Mouse (Mus musculus): ENCODE data around the gene Ddr1.

Ddr1 gene

DNA sequence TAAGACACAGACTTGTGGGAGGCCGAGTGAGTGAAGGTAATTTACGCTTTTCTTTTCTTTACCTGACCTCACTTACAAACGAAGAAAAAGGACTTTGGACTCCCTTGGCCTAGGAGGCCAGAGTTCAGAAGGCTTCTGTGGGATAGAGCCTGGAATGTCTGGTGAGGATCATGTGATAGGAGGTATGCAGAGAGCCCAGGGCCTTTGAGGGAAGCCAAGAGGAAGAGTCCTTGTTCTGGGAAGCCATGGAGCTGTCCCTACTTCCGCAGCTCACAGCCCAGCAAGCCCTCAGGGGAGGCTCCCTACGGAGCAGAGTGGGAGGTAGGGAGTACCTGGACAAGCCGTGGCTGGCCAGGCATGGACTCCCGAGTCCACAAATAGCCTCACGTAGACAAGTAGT, 17.3 kb upstream of the Ddr1 start:
- DNase-seq (ENCODE audit: low spot score in 2 of 2) = no peak

DNA sequence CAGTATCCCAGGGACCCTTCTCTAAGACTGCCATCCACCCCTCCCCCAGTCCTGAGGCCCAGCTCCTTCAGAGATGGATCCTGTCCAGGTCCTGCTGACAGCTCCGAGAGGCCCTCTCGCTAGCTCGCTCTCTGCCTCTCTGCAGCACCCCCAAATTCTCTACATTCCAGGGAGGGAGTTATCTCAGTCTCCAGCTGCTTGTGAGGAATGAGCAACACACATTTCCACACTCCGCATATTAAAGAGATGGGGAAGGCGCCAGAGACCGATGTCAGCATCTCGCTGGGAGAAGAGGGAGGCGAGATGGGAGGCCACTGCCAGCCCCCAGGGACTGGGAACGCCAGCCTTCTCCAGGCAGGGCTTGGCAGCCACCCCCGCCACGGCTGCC, 15.9 kb upstream of the Ddr1 start:
- peak in 1 of 2 experiments; percentile 67 for DNase-seq (ENCODE audit: low spot score in 2 of 2)

DNA sequence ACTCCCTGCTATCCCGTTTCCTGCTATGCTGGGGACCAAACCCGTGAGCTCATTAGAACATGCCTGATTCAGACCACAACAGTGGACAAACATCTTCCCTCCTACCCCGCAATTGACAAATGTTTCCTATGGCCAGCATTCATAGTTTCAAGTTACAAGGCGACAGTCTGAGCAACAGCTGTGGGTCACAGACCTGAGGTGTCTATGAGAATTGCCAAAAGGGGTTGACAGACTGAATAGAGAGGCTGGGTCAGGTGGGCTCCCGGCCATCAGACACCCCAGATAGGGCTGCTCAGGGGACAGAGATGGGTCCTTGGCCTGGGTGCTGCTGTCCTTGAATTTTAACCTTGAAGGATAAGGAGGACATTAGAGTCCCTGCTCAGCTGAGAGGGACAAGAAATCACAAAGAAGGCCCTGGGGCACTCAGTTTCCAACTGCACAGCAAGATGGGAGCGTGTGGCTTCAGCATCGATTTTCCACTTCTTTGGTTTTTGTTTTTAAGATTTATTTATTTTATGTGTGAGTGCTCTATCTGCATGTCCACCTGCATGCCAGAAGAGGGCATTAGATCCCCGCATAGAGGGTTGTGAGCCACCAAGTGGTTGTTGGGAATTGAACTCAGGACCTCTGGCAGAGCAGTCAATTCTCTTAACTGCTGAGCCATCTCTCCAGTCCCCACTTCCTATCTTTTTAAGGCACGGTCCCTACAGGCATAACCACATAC, 15.4 kb upstream of the Ddr1 start:
- DNase-seq (ENCODE audit: low spot score in 2 of 2) = no peak

DNA sequence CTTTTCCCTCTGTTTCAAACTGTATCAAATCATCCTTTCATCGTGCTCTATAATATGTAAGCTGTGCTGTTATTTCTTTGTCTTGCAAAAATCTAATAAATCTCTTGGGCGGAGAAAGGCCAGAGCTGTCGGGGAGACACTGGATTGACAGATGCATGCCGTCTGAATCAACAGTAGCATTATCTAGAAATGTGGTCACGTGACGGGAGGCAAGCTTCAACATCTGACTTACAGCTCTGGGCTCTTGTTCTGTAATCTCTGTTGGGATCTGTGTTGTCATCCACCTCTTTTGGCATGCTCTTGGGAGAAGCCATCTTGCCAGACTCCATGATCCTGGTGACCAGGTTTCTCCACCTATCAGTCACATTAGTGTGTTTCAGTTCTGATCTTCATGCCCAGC, 12.7 kb upstream of the Ddr1 start:
- no peak for DNase-seq (ENCODE audit: low spot score in 2 of 2)

DNA sequence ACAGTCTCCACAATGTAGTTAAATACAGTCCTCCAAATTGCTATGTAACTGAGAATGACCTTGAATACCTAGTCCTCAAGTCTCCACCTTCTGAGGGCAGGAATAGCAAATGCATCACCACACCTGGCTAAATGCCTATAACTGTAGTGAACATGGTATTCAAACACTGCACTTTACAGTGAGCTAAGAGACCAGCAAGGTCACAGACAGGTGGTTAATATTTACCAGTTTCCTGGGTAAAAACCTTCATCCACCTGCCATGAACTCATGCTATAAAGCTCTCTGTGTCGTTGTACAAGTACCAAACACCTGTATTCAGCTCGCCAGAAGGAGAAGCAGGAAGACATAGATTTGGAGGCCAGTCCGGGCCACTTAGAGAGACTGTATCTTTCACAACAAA, 11.7 kb upstream of the Ddr1 start:
- no peak for DNase-seq (ENCODE audit: low spot score in 2 of 2)

DNA sequence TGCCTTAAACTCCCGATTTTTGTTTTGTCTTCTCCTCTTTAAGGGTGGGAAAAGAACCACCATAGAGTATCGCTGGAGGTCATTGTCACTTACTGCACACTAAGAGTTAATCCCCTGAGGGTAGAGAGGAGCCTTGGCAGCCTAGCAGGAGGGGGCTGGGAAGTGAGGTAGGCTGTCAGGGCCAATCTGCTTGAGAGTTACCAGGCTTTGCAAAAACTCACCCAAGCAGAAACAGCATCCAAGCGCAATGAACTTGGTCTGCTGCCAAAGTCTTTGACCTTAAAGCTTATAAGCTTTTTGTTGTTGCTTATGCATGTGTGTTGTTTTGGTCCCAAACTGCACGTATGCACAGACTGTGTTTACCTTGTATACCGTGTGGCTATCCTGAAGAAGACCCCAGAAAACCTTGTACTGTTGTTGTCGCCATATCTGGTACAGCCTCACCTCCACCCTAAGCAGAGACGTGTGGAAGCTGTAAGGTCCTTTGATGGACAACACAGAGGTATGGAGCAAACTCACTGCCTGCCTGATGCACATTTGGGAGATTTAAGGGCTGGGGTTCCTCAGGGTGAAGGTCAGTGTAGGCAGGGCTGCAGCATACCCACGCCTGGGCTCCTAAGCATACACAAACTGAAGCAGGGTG, 6.4 kb upstream of the Ddr1 start:
- DNase-seq (ENCODE audit: low spot score in 2 of 2) = no peak

DNA sequence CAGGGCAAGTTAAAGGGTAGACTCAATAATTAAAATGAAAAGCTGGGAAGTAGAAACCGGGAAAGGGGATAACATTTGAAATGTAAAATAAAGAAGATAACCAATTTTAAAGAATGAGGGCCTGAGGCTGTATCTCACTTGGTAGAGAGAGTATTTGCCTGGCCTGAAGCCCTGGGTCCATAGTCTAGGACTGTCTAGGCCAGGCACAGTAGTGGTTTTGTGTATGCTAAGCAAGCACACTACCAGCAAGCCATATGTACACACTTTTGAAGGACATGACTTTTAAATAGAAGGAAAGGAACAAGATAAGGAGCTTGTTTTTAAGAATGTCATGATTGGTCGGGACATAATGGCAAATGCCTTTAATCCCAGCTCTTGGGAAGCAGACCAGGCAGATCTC, 4.2 kb upstream of the Ddr1 start:
- no peak for DNase-seq (ENCODE audit: low spot score in 2 of 2)

DNA sequence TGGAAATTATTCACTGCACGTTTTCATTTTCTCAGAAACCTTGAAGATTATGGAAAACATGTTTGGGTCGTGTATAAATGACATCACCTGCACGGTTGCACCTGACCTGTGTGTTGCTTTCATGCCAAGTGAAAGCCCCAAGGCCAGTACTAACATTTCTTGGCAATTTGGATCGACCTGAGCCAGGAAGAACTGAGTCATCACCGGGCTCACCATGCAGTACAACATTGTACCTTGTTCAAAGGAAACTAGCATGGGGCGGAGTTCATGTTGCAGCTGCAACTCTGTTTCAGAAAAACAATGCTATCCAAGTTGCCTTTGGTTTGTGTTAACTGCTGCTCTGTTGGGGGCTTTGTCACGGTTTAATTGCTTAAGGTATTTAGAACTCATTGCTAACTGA, 3.5 kb upstream of the Ddr1 start:
- no peak for DNase-seq (ENCODE audit: low spot score in 2 of 2)

DNA sequence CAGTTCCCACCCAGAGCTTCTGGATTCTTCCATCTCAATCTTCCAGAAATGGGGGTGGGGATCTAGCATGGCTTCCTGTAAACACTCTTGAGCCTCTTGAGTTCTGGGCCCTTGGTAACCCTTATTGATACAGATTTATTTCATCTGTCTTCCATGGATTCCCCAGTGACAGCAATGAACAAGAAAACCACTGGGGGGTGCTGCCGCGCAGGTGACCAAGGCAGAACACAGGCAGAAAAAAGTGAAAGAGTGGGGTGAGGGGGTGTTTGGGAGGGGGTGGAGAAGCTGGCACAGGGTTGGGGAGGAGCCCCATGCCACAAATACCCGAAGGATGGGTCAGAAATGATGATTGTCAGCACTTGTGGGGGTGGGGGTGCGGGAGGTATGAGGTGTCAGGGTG, 1.4 kb upstream of the Ddr1 start:
- no peak for DNase-seq (ENCODE audit: low spot score in 2 of 2)

DNA sequence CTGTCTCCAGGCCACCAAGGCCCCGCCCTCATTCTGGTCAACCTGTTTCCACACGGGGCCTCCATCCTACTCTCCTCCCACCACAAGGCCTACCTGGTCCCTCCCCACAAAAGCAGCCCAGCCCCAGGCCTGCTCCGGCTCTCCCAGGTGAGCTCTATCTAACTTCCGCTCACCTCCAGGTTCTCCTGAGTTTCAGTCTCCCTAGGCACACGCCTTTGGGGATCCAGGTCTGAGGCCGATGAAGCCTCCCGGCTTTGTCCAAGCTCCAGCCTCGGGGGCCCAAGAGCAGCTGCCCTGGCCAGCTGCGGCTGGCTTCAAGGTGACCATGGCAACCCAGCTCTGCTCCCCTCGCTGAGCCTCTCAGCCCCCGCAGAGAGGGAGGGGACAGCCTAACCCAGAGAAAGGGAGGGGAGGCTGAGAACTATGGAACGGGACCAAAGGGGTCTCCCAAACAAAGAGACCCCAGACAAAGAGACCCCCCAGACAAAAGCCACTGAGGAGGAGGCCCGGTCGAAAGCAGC, 610 bp downstream of the Ddr1 start:
- DNase-seq (ENCODE audit: low spot score in 2 of 2) = no peak

DNA sequence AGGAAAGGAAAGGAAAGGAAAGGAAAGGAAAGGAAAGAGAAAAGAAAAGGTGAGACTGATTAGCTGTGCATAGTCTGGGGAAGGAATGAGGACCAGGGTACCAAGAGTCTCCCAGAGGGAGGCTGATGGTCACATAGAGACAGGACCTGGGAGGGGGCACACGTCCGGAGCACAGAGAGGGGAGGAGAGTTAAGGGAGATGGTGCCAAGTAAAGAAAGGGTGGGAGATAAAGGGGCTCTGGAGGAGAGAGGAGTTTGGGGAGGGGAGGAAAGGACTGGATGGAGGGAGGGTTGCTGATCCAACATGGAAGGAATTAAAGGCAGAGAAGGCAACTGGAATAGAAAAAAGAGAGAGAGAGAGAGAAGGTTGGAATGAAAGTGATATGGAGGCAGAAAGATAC, 1.4 kb downstream of the Ddr1 start:
- no peak for DNase-seq (ENCODE audit: low spot score in 2 of 2)

DNA sequence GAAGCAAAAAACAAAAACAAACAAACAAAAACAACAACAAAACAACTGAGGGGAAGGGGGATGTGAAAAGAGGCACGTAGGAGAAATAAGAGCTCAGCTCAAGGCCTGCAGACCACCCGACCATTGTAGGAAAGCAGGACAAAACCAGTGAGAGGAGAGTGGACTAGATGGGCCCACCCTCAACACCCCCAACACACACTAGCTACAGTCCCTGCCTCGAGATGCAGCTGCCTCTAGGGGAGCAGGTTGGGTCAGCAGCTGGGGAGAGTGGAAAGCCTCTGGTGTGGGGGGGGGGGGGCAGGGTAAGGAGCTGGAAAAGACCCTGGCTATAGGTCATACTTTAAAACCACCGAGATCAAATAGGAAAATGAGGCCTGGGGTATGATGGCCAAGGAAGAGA, 1.8 kb downstream of the Ddr1 start:
- no peak for DNase-seq (ENCODE audit: low spot score in 2 of 2)

DNA sequence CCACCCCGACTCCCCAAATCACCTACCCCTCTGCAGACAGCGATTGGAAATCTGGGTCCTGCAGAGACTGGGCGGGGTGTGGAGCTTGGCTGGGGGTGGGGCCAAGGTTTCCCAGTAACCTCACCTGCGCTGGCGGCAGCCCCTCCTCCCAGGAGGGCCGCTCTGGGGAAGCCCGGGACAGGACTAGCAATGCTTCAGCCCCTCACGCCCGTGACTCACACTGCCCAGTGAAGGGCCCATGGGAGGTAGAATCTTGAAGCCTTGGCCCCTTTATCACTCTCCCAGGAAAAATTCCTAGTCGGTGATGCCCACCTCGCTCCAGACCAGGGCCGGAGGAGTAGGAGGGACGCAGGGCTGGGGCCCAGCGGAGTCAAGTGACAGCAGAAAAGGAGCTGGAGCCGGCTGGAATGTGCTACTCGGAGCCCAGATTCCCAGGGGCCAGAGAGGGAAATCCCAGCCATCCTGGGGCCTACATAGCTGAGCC, 2.4 kb downstream of the Ddr1 start:
- DNase-seq (ENCODE audit: low spot score in 2 of 2) = peak in 1 of 2 experiments; percentile 52

DNA sequence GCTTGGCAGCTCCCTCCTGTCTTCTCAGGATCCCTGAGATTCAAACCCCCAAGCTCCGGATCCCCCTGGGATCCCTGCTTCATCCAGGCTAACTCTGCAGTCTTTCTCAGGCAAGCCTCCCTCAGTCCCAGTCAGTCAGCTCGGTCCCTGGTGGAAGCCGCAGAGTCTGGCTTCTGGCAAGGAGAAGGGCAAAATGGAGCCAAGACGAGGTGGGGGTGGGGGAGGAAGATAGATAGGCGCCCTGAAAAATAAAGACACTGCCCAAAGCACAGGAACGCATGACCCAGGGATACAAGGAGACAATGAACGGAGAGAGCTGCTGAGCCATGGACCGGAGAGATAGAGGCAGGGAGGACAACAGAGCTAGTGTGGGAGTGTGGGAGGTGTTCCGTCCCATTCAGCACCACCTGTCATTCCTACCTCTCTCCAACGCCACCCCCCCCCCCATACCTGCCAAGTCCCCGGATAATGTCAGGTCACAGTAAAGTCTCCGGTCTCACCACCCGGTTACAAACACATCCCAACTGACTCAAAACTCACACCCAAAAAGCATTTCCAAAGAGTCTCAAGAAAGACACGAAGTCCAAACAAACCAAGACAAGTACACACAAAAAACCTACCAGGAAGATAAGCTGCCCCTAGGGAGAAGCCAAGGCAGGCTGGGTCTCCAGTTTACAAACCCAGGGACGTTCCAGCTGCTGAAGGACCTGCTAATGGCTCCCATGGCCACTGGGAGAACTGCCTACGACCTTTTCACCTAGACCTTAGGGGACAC, 3.0 kb downstream of the Ddr1 start:
- DNase-seq (ENCODE audit: low spot score in 2 of 2) = no peak

DNA sequence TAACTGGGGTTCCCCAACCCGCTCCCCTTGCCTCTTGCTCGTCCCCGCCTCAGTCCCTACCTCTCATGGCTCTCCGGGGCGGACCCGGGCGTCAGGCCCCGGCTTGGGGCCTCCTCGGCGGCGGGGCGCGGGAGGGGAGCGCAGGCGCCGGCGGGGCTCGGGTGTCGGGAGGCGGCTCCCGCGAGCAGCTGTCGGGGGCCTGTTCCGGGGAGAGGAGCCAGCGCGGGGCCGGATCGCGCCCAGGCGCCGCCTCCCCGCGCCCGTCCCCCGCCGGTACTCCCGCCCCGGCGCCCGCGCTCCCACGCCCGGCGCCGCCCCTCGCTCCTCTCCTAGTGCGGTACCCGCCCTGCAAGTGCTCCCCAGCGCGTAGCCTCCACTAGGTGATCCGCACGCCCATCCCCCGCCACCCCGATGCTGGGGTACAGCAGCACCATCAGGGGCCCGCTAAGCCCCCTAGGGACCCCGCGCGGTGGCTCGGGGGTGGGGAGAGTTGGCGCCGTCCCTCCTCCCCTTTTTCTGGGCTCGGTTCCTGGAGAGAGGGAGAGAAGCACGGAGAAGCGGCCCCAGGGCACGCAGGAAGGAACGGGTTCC, 4.0 kb downstream of the Ddr1 start:
- peak; percentile 83 to 89 for DNase-seq (ENCODE audit: low spot score in 2 of 2)

DNA sequence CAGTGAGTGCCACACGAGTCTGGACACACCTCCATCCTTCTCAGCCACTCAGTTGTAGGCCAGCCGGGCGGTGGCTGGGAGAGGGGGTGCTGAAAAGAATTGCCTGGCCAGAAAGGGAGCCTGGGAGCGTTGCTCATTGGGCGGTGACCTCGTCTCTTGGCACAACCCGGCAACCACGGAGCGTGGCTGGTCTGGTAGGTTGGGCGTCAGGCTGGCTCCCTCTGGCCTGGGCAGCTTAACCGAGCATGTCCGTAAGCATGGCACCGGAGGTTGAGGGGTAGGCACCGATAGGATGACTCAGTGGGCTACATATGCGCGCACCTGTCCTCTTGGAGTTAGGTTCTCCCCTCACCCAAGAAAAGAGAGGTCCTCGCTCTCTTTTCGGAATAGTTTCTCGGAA, 4.5 kb downstream of the Ddr1 start:
- peak; percentile 79 to 80 for DNase-seq (ENCODE audit: low spot score in 2 of 2)

DNA sequence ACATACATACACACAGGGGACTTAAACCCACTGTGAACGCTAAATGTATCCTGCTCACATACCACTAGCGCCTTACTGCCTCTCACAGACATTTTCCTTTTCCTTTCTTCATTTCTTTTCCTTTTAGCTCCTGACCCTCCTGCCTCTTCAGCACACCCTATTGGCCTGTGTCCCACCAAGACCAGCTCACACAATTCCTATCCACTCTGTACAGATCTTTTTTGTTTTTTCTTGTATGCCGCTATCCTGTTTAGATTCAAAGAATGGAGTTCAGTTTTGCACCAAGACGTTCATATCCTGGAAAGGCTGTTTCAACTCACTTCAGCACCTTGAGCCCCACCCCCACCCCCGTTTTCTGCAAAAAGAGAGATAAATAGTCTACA, 5.9 kb downstream of the Ddr1 start:
- no peak for DNase-seq (ENCODE audit: low spot score in 2 of 2)

DNA sequence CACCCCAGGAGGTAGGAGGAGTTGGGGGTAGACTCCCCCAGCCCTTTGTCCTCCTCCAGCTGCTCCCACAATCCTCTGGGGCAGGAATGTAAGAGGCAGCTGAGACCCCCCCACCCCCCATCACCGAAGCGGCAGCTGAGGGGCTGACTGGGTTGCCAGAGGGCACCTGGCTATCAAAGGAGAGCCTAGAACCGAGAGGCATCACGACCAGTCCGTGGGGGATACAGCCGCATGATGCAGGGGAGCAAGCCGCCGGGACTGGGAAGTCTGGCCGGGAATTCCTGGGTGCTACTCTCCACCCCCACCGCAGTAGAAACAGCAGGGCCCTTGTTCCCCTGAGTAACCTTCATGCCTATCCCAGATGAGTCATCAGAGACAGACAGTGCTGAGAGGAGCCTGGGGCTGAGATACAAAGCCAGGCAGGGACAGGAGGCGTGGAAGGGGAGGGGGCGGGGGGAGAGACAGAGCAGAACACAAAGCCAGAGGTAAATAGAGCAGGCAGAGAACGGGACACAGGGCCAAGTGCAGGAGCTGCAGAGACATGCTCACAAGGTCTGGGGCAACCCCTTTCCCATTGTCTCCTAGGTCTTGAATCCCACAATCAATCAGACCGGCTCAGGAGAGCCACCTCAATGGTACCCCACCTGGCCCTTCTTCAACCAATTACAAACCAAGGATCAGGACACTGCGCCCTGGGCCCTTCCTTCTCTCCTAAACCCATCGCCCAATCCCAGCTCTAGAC, 6.5 kb downstream of the Ddr1 start:
- no peak for DNase-seq (ENCODE audit: low spot score in 2 of 2)

DNA sequence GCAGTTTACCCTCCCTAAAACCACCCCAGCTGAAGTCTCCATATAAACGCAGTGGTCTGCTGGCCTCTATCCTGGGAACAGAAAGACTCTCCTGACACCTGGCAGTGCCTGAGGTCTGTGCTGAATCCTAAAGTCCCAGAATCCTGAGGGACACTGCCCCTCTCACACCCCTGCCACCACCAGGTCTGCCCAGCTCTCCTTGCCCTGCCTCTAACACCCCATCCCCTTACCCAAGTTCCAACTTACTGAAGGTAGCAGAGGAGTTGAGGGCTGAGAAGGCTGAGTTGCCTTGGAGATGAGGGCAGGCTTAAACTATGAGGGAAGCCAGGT, 7.0 kb downstream of the Ddr1 start:
- no peak for DNase-seq (ENCODE audit: low spot score in 2 of 2)

DNA sequence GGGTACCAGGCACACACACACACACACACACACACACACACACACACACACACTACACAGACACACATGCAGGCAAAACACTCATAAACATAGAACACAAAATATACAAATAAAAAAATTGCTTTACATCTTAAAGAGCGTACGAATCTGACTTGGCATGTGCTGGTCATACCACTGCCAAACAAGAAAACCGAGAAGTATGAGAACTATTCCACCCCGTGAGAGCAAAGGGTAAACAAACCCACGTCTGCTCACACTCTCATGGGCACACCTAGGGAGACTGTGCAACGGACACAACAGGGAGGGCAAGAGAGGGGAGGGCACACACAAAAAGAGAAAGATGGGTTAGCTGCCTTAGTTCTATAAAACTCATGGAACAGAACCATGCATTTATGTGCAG, 7.7 kb downstream of the Ddr1 start:
- DNase-seq (ENCODE audit: low spot score in 2 of 2) = no peak

DNA sequence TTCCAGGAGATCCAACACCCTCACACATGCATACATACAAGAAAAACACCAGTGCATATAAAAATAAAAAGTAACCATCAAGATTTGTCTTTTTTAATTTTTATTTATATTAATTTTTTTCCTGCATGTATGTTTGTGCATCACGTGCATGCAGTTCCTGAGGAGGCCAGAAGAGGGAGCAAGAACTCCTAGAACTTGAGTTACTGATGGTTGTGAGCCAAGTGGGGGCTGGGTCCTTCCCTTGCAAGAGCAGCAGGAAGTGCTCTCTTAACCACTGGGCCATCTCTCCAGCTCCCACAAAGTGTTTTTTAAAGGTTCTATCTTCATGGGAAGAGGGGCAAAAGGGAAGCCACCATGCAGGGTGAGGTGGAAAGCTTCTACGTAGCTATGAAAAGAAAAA, 9.1 kb downstream of the Ddr1 start:
- no peak for DNase-seq (ENCODE audit: low spot score in 2 of 2)

DNA sequence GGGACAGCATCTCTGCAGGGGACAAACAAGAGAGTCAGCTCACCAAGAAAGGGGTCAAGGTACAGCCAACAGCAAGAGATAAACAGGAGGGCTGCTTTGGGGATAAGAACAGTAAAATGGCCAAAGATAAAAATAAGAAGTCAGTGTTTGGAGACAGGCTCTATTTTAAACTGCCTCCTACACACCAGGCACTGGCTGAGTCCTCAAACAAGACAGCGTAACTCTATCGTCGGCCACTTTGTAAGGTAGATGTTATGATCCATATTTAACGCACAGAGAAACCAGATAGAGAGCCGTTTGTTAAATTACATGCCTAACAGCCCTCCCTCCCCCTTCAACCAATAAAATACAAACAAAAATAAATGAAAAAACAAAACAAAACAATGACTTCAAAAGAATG, 10.5 kb downstream of the Ddr1 start:
- no peak for DNase-seq (ENCODE audit: low spot score in 2 of 2)

Measured in urinary bladder, postnatal 4 days (tissue).